Mouse (Mus musculus) midbrain, embryonic 16.5 days (tissue): ENCODE data around the gene Gapt. TPM values are rescaled to one million over a fixed set of nuclear protein-coding genes. Genes with fewer than 3 reads are reported as not detected.

Experiments
- ATAC-seq: fragments of 200-750 bp; cut with Nextera tagmentation; 2 replicates; pipeline ENCODE4 v1.8.0; 2017; ENCODE audit warnings: moderate TSS enrichment
- H3K27ac ChIP-seq: fragments of 300-500 bp; sonication (generic); 2 replicates; pipeline ENCODE4 v1.5.1; 2014; ENCODE audit warnings: mild to moderate bottlenecking, low read length, mixed read lengths
- H3K27me3 ChIP-seq: fragments of 300-500 bp; sonication (generic); 2 replicates; pipeline ENCODE4 v1.6.1; 2014; ENCODE audit warnings: low read depth, low read length, mixed read lengths; ENCODE audit not compliant: control insufficient read depth, insufficient read depth
- H3K36me3 ChIP-seq: fragments of 300-500 bp; sonication (generic); 2 replicates; pipeline ENCODE4 v1.6.1; 2014; ENCODE audit warnings: mild to moderate bottlenecking, low read length, moderate library complexity, mixed read lengths; ENCODE audit not compliant: control insufficient read depth, insufficient read depth
- H3K4me1 ChIP-seq: fragments of 300-500 bp; sonication (generic); 2 replicates; pipeline ENCODE4 v1.6.1; 2014; ENCODE audit warnings: mild to moderate bottlenecking, low read length, mixed read lengths; ENCODE audit not compliant: control insufficient read depth, insufficient read depth
- H3K4me2 ChIP-seq: fragments of 300-500 bp; sonication (generic); 2 replicates; pipeline ENCODE4 v1.6.1; 2014; ENCODE audit warnings: mild to moderate bottlenecking, low read length, mixed read lengths
- H3K4me3 ChIP-seq: fragments of 300-500 bp; sonication (generic); 2 replicates; pipeline ENCODE4 v1.5.1; 2014; ENCODE audit warnings: low read depth, mild to moderate bottlenecking, low read length, moderate library complexity, mixed read lengths
- H3K9ac ChIP-seq: fragments of 300-500 bp; sonication (generic); 2 replicates; pipeline ENCODE4 v1.6.1; 2014; ENCODE audit warnings: low read depth, low read length, mixed read lengths
- H3K9me3 ChIP-seq: fragments of 300-500 bp; sonication (generic); replicated peaks from 2 replicates; pipeline ENCODE4 v1.6.1; 2014; ENCODE audit warnings: mild to moderate bottlenecking, low read length, mixed read lengths; ENCODE audit not compliant: control insufficient read depth, poor library complexity, severe bottlenecking
- WGBS: fragments of 180-500 bp; shearing (Covaris S2); extraction: QIAGEN DNeasy Blood & Tissue Kit; methylation state at CpG from one replicate; pipeline ENCODE4 v1.1.7; 2014; 5-methylcytosine and 5-hydroxymethylcytosine counted together
- polyA plus RNA-seq: library from polyadenylated mRNA; unstranded; fragments of >200 nt; fragmentation: Nextera tagmentation; extraction: Ambion mirVana; gene quantifications from 2 replicates; pipeline ENCODE4 v1.2.1, GENCODE M21; 2015

Gene Gapt
- polyA plus RNA-seq, 1 experiment from 2014 or later: not detected

DNA sequence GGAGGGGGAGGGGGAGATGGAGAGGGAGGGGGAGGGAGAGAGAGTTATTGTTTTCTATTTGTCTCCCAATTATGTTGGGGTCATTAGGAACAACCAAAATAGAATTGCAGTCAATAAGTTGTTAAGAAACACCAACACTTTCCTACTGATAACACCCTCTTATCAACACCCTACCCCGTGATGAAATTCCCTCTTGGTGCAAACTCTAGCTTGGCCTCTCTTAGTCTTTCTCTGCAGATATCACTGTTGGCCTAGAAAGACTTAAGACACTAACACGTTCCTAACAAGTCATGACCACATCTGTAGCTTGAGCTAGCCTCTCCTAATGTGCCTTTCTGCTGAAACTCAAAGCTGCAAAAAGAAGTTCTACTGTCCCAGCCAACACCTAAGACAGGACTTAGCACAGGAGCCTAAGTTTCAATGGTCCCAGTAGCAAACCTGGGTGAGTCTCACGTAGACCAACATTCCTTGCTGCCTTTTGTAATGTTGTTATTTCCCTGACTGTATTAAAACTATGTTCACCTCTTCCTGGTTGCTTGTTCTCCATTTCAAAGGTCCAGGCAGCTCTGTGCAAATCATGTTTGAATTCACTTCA is 11.1 kb upstream of the Gapt start:
- Histone ChIP-seq H3K4me1 (no peaks in the 10 kb centered on the region), H3K4me2 (no peak overlapping the region), H3K4me3 (no peak overlapping the region), H3K27me3 (no peaks in the 10 kb centered on the region), H3K9ac (no peak overlapping the region), H3K36me3 (no peaks in the 10 kb centered on the region), H3K27ac (no peak overlapping the region), H3K9me3 (no peaks in the 10 kb centered on the region)
- peak; percentile 39; the same call in 1 of the 2 replicates for ATAC-seq
- 92% methylated on average over 3 of the region's 3 CpGs for WGBS

DNA sequence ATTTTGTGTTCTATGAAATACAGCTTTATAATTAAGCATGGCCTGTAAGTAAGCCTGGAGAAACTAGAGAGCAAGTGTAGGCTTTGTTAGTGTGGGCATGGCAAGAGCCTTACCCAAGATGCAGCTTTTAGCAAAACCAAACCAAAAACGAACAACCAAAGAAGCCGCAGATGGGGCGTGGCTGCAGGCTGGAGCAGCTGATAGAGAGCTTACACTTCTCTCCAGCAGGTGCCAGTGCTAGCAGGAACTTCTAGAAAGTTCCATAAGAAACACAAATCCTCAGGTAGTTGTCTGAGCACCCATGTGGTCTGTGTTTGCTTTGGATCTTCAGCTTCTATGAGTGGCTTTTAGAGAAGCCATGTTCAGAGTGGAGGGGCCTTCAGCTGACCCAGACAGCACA is 9.5 kb upstream of the Gapt start:
- no peaks in the 10 kb centered on the region for H3K4me1 ChIP-seq
- H3K9ac ChIP-seq: no peak overlapping the region
- H3K27me3 ChIP-seq: no peaks in the 10 kb centered on the region
- no peak overlapping the region for H3K27ac ChIP-seq
- 88% methylated on average over 3 of the region's 3 CpGs for WGBS
- no peak overlapping the region for H3K4me2 ChIP-seq
- H3K4me3 ChIP-seq: no peak overlapping the region
- no peaks in the 10 kb centered on the region for H3K36me3 ChIP-seq
- no peak for ATAC-seq
- no peaks in the 10 kb centered on the region for H3K9me3 ChIP-seq

DNA sequence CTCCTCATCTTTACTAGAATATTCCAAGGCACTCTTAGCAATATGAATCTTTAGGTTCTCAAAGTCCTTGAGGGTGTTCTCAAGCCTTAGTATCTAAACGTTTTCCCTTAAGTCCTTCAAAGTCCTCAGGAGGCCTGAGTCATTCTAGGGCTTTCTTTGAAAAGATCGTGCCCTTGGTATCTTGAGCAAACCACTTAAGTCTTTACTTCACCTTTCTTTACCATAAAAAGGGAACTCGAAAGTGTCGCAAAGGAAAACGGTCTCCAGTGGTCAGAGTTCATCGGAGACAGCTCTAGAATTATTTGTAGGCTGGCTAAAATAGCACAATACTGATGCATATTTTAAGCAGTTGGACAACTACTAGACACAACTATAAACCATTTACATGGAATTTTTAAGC is 6.7 kb upstream of the Gapt start:
- no peak overlapping the region for H3K9ac ChIP-seq
- WGBS: 88% methylated on average over 6 of the region's 6 CpGs
- no peak overlapping the region for H3K4me3 ChIP-seq
- no peak for ATAC-seq
- H3K4me1 ChIP-seq: no peaks in the 10 kb centered on the region
- H3K9me3 ChIP-seq: no peaks in the 10 kb centered on the region
- no peak overlapping the region for H3K4me2 ChIP-seq
- H3K36me3 ChIP-seq: no peaks in the 10 kb centered on the region
- H3K27ac ChIP-seq: no peak overlapping the region
- H3K27me3 ChIP-seq: no peaks in the 10 kb centered on the region

DNA sequence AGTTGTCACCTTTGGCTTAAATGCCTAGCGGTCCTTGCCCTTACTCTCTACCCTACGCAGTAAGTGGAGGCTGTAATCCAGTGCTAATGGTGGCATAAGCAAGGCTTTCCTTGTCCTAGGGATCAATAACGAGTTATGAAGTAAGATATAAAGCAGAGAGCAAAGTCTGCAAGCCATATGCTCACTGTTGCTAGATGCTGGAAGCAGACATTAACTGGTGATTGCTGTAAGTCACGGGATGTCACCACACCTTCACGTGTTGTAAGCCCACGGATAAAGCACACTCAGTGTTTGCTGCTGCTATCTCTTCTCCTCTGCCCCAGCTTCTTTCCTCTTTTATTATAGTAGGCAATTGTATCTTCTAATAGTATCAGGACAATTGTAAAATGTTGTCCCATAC is 5.9 kb downstream of the Gapt start:
- 90% methylated on average over 6 of the region's 6 CpGs for WGBS
- no peak for ATAC-seq
- Histone ChIP-seq H3K27ac (no peak overlapping the region), H3K4me1 (peaks cover 9% of the 10 kb centered on the region; the same call in 1 of the 2 replicates), H3K9me3 (no peaks in the 10 kb centered on the region), H3K4me3 (no peak overlapping the region), H3K27me3 (no peaks in the 10 kb centered on the region), H3K4me2 (no peak overlapping the region), H3K36me3 (no peaks in the 10 kb centered on the region), H3K9ac (no peak overlapping the region)

DNA sequence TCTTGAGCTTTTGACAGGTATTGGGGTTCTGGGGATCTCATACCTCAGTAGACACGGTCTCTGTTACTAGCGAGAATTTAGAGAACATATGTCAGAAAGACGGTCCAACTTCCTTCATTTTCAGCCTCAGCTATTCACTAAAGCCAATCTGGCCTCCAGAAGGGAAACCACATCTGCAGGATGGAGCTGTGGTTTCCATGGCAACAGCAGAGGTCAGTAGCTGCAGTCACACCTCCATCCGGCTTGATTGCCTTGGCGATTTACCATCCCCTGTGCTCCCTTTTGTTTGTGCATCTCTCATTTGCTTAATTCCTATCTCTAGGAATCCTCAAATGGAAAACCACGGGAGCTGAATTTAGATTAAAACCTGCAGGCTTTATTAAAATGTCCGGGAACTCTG is 10.3 kb downstream of the Gapt start:
- no peak overlapping the region for H3K4me3 ChIP-seq
- no peaks in the 10 kb centered on the region for H3K9me3 ChIP-seq
- no peak overlapping the region for H3K9ac ChIP-seq
- peak overlapping the region; percentile 60 for H3K27ac ChIP-seq
- peak; percentile 84 for ATAC-seq
- no peaks in the 10 kb centered on the region for H3K27me3 ChIP-seq
- H3K4me1 ChIP-seq: peaks cover 9% of the 10 kb centered on the region; the same call in 1 of the 2 replicates
- WGBS: 14% methylated on average over 7 of the region's 7 CpGs
- H3K36me3 ChIP-seq: no peaks in the 10 kb centered on the region
- H3K4me2 ChIP-seq: no peak overlapping the region

DNA sequence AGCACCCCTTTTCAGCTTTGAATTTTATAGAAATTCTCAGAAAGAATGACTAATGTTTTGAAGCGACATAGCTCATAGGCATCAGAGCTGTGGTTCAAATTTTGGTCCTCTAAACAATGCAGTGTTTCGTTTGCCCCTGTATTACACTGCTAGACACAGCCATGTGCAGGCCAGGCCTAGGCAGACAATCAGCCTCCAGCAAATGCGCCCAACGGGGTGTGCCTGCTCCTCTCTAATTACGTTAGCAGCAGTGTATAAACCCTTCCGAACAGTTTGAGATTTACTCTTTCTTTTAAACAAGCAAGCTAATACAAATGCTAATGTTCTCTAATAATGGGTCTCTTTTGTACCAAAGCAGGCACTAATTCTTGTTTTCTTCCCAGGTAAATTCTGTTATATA is 14.4 kb downstream of the Gapt start:
- Histone ChIP-seq H3K9ac (no peak overlapping the region), H3K27me3 (no peaks in the 10 kb centered on the region), H3K4me2 (no peak overlapping the region), H3K27ac (no peak overlapping the region), H3K4me3 (no peak overlapping the region), H3K9me3 (no peaks in the 10 kb centered on the region), H3K4me1 (peaks cover 9% of the 10 kb centered on the region; the same call in 1 of the 2 replicates), H3K36me3 (no peaks in the 10 kb centered on the region)
- WGBS: 53% methylated on average over 6 of the region's 6 CpGs
- ATAC-seq: no peak

DNA sequence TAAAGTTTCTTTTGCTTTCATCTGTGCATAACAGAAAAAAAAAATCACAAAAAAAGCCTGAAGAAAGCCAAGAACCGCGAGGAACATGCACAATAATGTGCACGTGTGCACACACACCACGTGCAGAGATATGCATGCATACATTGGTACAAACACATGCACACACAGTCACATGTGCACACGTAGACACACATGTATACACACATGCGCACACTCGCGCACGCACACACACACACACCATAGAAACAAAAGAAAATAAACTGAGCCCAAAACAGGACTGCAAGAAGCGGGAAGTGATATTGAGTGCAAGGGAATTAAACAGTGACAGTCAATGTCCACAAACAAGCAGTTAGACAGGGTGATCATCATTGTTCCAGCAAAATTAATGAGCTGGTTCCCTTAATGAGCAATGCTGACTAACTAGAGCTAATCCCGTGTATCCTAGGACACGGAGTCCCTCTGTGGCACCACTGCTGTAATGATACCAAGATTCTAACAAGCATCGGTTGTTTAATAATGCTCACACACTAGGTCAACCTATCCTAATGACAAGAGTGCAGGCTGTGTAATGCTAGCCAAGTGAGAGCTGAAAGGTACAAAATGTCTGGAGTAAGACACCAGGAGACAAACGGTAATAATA is 23.9 kb downstream of the Gapt start:
- Histone ChIP-seq H3K36me3 (no peaks in the 10 kb centered on the region), H3K27ac (no peak overlapping the region), H3K4me2 (no peak overlapping the region), H3K9ac (no peak overlapping the region), H3K9me3 (no peaks in the 10 kb centered on the region), H3K4me3 (no peak overlapping the region), H3K4me1 (no peaks in the 10 kb centered on the region), H3K27me3 (no peaks in the 10 kb centered on the region)
- ATAC-seq: no peak
- WGBS: 89% methylated on average over 14 of the region's 14 CpGs

DNA sequence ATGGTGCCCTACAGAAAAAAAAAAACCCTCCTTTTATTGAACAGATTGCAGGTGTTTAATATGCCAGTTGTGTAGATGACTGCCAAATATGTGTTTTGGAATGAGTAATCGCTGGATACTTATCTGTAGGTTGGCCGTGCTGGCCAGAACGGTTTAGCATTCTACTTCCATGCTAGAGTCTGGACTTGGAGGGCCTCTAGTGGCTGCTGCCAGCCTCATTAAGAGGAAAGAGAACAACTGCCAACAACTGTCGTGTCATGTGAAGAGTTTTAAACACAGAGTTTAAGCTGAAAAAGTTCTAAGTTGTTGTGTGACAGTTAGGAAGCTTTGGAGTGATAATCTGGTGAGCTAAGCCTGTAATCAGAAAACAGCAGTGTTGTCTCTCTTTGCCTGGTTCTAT is 38.3 kb downstream of the Gapt start:
- no peaks in the 10 kb centered on the region for H3K4me1 ChIP-seq
- no peak overlapping the region for H3K27ac ChIP-seq
- no peaks in the 10 kb centered on the region for H3K36me3 ChIP-seq
- no peak overlapping the region for H3K4me3 ChIP-seq
- 62% methylated on average over 4 of the region's 4 CpGs for WGBS
- H3K4me2 ChIP-seq: no peak overlapping the region
- no peak for ATAC-seq
- no peaks in the 10 kb centered on the region for H3K27me3 ChIP-seq
- H3K9ac ChIP-seq: no peak overlapping the region
- no peaks in the 10 kb centered on the region for H3K9me3 ChIP-seq

DNA sequence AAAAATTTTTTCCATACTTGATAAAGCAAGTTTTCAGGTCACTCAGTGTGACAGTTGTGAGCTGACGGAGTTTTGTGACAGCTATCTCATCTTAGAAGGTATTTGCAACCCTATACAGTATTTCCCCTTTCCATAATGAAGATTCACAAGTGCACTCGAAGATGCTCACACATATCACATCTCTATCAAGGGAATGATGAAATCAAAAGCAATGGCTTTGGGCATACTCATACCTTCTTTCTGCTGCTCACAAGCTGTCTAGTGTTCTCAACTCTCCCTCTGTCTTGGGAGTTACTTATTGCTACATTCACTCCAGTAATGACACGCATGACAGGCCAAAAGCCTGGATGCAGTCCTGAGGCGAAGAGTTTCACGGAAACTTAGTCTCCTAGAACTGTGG is 49.8 kb downstream of the Gapt start:
- no peak overlapping the region for H3K4me2 ChIP-seq
- H3K27me3 ChIP-seq: no peaks in the 10 kb centered on the region
- H3K4me1 ChIP-seq: no peaks in the 10 kb centered on the region
- no peaks in the 10 kb centered on the region for H3K36me3 ChIP-seq
- H3K4me3 ChIP-seq: no peak overlapping the region
- no peak for ATAC-seq
- H3K27ac ChIP-seq: no peak overlapping the region
- no peak overlapping the region for H3K9ac ChIP-seq
- H3K9me3 ChIP-seq: no peaks in the 10 kb centered on the region
- WGBS: 84% methylated on average over 5 of the region's 5 CpGs
